Mouse (Mus musculus) cortical plate, adult 2 months (tissue): ENCODE measurements around the gene Erbb4.

Experiments used
- CTCF ChIP-seq: fragments of 200-500 bp; IDR thresholded peaks from 2 replicates; pipeline ENCODE4 v1.5.1; 2011; ENCODE audit warnings: mild to moderate bottlenecking, control low read depth, low read length; ENCODE audit not compliant: insufficient read depth; ENCODE audit errors: extremely low read depth
- POLR2A ChIP-seq: fragments of 200-500 bp; IDR thresholded peaks from 2 replicates; pipeline ENCODE4 v1.6.1; 2011; ENCODE audit warnings: mild to moderate bottlenecking, low read length, control low read depth; ENCODE audit not compliant: insufficient read depth; ENCODE audit errors: extremely low read depth

GRCm38 (mm10) chr1:69089331-69089730, 18.5 kb downstream of the Erbb4 start:
- TF ChIP-seq CTCF (no peak), POLR2A (no peak)
